Mouse (Mus musculus): ENCODE results near the gene Gm49373. TPM values are rescaled to one million over a fixed set of nuclear protein-coding genes. Genes with fewer than 3 reads are reported as not detected.

Gm49373 gene
- polyA plus RNA-seq (2015; fragmentation: Nextera tagmentation; extraction: Ambion mirVana): 0.11 and 0.24 TPM in 2 replicates

DNA sequence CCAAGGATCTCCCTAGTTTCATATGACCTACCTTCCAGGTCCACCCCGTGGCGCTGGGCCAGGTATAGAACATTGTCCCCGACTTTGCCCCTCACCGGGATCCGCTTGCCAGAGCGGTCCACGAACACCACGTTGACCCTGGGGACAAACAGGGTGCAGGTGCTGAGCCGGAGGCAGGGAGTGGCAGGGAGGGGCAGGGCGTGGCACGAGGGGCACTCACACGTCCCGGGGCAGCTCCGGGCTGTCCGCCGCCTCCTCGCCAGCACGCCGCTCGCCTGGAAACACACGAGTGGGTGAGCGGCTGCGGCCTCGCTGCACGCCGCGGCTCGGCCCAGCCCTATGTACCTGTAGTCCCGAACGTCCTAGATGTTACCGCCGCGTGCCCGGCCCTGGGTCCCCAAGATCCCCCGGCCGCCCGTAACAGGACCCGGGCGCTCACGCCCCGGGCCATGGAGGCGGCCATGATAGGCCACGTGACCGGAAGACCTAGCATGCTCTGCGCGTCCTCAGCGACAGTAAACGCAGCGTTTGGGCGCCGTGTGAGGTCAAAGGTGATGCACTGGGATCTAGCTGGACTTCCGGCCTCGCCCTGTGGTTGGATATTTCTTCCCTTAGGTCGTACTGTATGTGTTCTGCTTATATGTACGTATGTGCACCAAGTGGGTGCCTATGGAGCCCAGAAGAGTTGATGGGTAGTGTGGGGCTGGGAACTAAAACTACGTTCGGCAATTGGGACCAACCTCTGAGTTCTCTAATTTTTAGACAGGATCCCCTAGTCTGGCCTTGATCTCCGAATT is at the start of gene Gm49373, which contains the start of gene Fdx1l:
Gene Gm49373 (minus strand): TSS at position 53 of the 797 bp plus-strand sequence.
Gene Fdx1l (minus strand): TSS at position 571 of the 797 bp plus-strand sequence.
- Histone ChIP-seq H3K4me1 (replicated peaks; ENCODE audit: control insufficient read depth, insufficient read depth) (no peaks in the 10 kb centered on the region), H3K9ac (ENCODE audit: low read length) (peak within 1 kb of the TSS; percentile 76), H3K27me3 (ENCODE audit: control insufficient read depth, insufficient read depth, low read length) (no peaks in the 10 kb centered on the region), H3K4me3 (ENCODE audit: low read depth, low read length) (peak within 1 kb of the TSS; percentile 91), H3K36me3 (ENCODE audit: control insufficient read depth, insufficient read depth, low read length) (peaks cover 7% of the 10 kb centered on the region; the same call in 1 of the 2 replicates), H3K27ac (replicated peaks) (peak within 1 kb of the TSS; percentile 53), H3K4me2 (replicated peaks; ENCODE audit: low read depth) (peak within 1 kb of the TSS; percentile 94), H3K9me3 (ENCODE audit: control insufficient read depth, low read length) (no peaks in the 10 kb centered on the region)
- 2% methylated on average over 56 of the region's 58 CpGs for WGBS
- ATAC-seq (ENCODE audit: low FRiP score, low TSS enrichment): peak; percentile 95
- peak; percentile 91 for DNase-seq (ENCODE audit: low spot score)
- no peak for TF ChIP-seq EP300 (optimal IDR thresholded peaks at IDR 0.05)
- no peak for TF ChIP-seq CTCF (IDR thresholded peaks at IDR 0.05; ENCODE audit: low read depth)

DNA sequence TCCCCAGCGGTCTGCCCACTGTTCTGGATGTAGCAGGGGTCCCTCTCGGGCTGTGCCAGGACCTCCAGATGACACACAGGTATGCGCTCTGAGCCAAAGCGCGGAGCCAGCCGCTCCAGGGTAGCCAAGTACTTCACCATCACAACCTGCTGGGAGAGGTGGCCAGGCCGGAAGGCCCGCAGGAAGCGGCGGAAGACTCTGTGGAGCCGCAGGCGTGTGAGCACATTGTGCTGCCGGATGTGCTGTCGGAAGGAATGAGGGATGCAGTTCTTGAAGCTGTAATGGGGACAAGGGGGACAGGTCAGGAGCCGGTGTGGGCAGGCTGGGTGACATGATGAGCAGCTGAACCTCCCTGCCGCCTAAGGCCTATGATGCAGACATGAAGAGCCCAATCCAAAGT is 48.6 kb upstream of the Gm49373 start:
- TF ChIP-seq CTCF (IDR thresholded peaks at IDR 0.05; ENCODE audit: low read depth) (no peak), EP300 (optimal IDR thresholded peaks at IDR 0.05) (no peak)
- Histone ChIP-seq H3K27ac (replicated peaks) (no peak overlapping the region), H3K36me3 (ENCODE audit: control insufficient read depth, insufficient read depth, low read length) (peaks cover 5% of the 10 kb centered on the region; the same call in 1 of the 2 replicates)

DNA sequence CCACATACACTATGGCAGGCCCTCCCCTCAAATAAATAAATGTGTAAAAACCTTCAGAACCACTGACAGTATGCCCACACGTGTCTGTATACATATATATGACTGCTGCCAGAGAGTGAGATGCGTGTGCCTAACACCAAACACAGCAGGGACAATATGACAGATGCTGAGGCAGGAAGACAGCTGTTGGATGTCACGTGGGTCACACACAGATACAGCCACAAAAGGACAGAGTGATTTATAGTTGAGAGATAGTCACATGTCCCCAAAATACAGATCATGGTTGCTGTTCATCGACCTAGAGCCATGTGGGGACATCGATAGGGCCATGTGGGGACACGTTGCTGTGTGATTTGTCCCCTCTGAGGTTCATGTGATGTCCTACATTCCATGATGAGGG is 44.2 kb upstream of the Gm49373 start:
- Histone ChIP-seq H3K9me3 (ENCODE audit: control insufficient read depth, low read length) (no peaks in the 10 kb centered on the region), H3K27ac (replicated peaks) (no peak overlapping the region), H3K36me3 (ENCODE audit: control insufficient read depth, insufficient read depth, low read length) (peaks cover 3% of the 10 kb centered on the region; the same call in 1 of the 2 replicates), H3K4me1 (replicated peaks; ENCODE audit: control insufficient read depth, insufficient read depth) (no peaks in the 10 kb centered on the region), H3K27me3 (ENCODE audit: control insufficient read depth, insufficient read depth, low read length) (no peaks in the 10 kb centered on the region), H3K4me2 (replicated peaks; ENCODE audit: low read depth) (no peak overlapping the region), H3K9ac (ENCODE audit: low read length) (no peak overlapping the region), H3K4me3 (ENCODE audit: low read depth, low read length) (no peak overlapping the region)
- WGBS: 69% methylated on average over 6 of the region's 6 CpGs
- DNase-seq (ENCODE audit: low spot score) (no peak), ATAC-seq (ENCODE audit: low FRiP score, low TSS enrichment) (no peak)
- TF ChIP-seq EP300 (optimal IDR thresholded peaks at IDR 0.05) (no peak), CTCF (IDR thresholded peaks at IDR 0.05; ENCODE audit: low read depth) (no peak)

More for the DNA sequence above, 48.6 kb upstream of the Gm49373 start:
- no peak for ATAC-seq (ENCODE audit: low FRiP score, low TSS enrichment)
- no peaks in the 10 kb centered on the region for H3K4me1 ChIP-seq (replicated peaks; ENCODE audit: control insufficient read depth, insufficient read depth)
- no peaks in the 10 kb centered on the region for H3K9me3 ChIP-seq (ENCODE audit: control insufficient read depth, low read length)
- no peaks in the 10 kb centered on the region for H3K27me3 ChIP-seq (ENCODE audit: control insufficient read depth, insufficient read depth, low read length)
- H3K4me2 ChIP-seq (replicated peaks; ENCODE audit: low read depth): no peak overlapping the region
- no peak overlapping the region for H3K9ac ChIP-seq (ENCODE audit: low read length)
- no peak overlapping the region for H3K4me3 ChIP-seq (ENCODE audit: low read depth, low read length)
- 93% methylated on average over 16 of the region's 16 CpGs for WGBS
- DNase-seq (ENCODE audit: low spot score): no peak

DNA sequence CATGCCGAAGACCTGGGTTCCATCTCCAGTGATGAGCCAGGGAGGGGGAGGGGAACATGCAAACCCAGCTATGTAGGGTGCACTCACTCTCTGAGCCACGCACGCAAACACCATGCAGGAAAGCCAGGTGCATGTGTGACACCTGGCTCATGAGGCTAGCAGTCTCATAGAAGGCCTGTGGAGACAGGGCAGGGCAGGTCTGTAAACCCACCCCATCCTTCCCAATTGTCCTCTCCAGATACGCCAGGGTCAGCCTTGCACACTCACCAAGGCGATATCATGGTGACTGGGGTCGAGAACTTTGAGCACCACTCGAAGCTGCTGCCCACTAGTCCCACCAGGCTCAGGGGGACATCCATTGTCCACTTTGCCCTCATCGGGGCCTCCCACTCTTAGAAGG is 42.2 kb upstream of the Gm49373 start:
- Histone ChIP-seq H3K27me3 (ENCODE audit: control insufficient read depth, insufficient read depth, low read length) (no peaks in the 10 kb centered on the region), H3K4me3 (ENCODE audit: low read depth, low read length) (no peak overlapping the region), H3K27ac (replicated peaks) (no peak overlapping the region), H3K4me1 (replicated peaks; ENCODE audit: control insufficient read depth, insufficient read depth) (no peaks in the 10 kb centered on the region), H3K4me2 (replicated peaks; ENCODE audit: low read depth) (no peak overlapping the region), H3K36me3 (ENCODE audit: control insufficient read depth, insufficient read depth, low read length) (peaks cover 2% of the 10 kb centered on the region; the same call in 1 of the 2 replicates), H3K9me3 (ENCODE audit: control insufficient read depth, low read length) (no peaks in the 10 kb centered on the region), H3K9ac (ENCODE audit: low read length) (no peak overlapping the region)
- TF ChIP-seq EP300 (optimal IDR thresholded peaks at IDR 0.05) (no peak), CTCF (IDR thresholded peaks at IDR 0.05; ENCODE audit: low read depth) (no peak)
- no peak for ATAC-seq (ENCODE audit: low FRiP score, low TSS enrichment)
- 90% methylated on average over 8 of the region's 8 CpGs for WGBS
- no peak for DNase-seq (ENCODE audit: low spot score)

DNA sequence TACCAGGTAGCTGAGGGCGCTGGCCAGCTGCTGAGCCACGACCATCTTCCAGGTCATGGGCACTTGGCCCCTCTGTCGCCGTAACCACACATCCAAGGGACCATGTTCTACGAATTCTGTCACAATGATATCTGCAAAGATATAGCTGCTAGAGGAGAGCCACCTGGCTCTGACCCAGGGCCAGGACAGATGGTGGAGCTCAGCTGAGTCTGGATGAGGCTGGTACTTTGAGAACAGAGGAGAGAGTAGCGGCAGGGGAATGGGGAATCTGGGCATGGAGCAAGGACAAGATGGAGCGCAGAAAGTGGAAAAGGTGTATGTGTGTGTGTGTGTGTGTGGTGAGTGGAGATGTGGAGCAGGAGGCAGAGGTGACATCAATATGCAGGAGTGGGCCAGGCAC is 41.3 kb upstream of the Gm49373 start:
- Histone ChIP-seq H3K4me3 (ENCODE audit: low read depth, low read length) (no peak overlapping the region), H3K9me3 (ENCODE audit: control insufficient read depth, low read length) (no peaks in the 10 kb centered on the region), H3K9ac (ENCODE audit: low read length) (no peak overlapping the region), H3K4me1 (replicated peaks; ENCODE audit: control insufficient read depth, insufficient read depth) (no peaks in the 10 kb centered on the region), H3K27me3 (ENCODE audit: control insufficient read depth, insufficient read depth, low read length) (no peaks in the 10 kb centered on the region), H3K27ac (replicated peaks) (no peak overlapping the region), H3K4me2 (replicated peaks; ENCODE audit: low read depth) (no peak overlapping the region), H3K36me3 (ENCODE audit: control insufficient read depth, insufficient read depth, low read length) (peaks cover 2% of the 10 kb centered on the region; the same call in 1 of the 2 replicates)
- 86% methylated on average over 7 of the region's 7 CpGs for WGBS
- ATAC-seq (ENCODE audit: low FRiP score, low TSS enrichment) (no peak), DNase-seq (ENCODE audit: low spot score) (no peak)
- TF ChIP-seq EP300 (optimal IDR thresholded peaks at IDR 0.05): no peak
- no peak for TF ChIP-seq CTCF (IDR thresholded peaks at IDR 0.05; ENCODE audit: low read depth)

DNA sequence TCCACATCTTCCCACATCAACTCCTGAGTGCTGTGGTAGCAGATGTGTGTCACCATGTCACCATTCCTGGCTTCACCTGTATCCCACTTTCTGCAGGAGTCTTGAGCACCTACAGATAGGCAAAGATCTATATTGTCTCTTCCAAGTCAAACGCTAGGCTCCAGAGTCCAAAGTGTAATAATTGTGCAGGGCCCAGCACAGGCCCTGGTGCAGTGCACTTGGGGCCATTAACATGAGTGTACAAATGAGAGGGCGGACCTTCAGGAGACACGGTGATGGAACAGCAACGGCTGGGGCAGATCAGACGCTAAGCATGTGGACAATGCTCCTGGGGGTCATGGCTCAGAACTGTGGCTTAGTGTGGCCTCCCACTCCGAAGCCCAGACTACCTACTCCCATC is 40.9 kb upstream of the Gm49373 start:
- Histone ChIP-seq H3K9ac (ENCODE audit: low read length) (no peak overlapping the region), H3K4me1 (replicated peaks; ENCODE audit: control insufficient read depth, insufficient read depth) (no peaks in the 10 kb centered on the region), H3K4me2 (replicated peaks; ENCODE audit: low read depth) (no peak overlapping the region), H3K27ac (replicated peaks) (no peak overlapping the region), H3K4me3 (ENCODE audit: low read depth, low read length) (no peak overlapping the region), H3K27me3 (ENCODE audit: control insufficient read depth, insufficient read depth, low read length) (no peaks in the 10 kb centered on the region), H3K36me3 (ENCODE audit: control insufficient read depth, insufficient read depth, low read length) (peaks cover 2% of the 10 kb centered on the region; the same call in 1 of the 2 replicates), H3K9me3 (ENCODE audit: control insufficient read depth, low read length) (no peaks in the 10 kb centered on the region)
- no peak for TF ChIP-seq EP300 (optimal IDR thresholded peaks at IDR 0.05)
- TF ChIP-seq CTCF (IDR thresholded peaks at IDR 0.05; ENCODE audit: low read depth): no peak
- 81% methylated on average over 6 of the region's 6 CpGs for WGBS
- DNase-seq (ENCODE audit: low spot score) (no peak), ATAC-seq (ENCODE audit: low FRiP score, low TSS enrichment) (no peak)
